Mouse (Mus musculus): Measurements from ENCODE around the gene Cacng4. TPM values are rescaled to one million over a fixed set of nuclear protein-coding genes. Genes with fewer than 3 reads are reported as not detected.

Cacng4 gene
- polyA plus RNA-seq, 1 experiment from 2014 or later: 1.3 TPM

- DNase-seq (ENCODE audit: low spot score) (no peak), ATAC-seq (ENCODE audit: low FRiP score, low TSS enrichment) (no peak)
- no peak overlapping the region for H3K27ac ChIP-seq (replicated peaks)
- H3K27me3 ChIP-seq (ENCODE audit: control insufficient read depth, insufficient read depth, low read length): no peaks in the 10 kb centered on the region
- WGBS: 79% methylated on average over 8 of the region's 8 CpGs
- no peak overlapping the region for H3K4me3 ChIP-seq (ENCODE audit: low read depth, low read length)
- no peaks in the 10 kb centered on the region for H3K9me3 ChIP-seq (ENCODE audit: control insufficient read depth, low read length)
- H3K9ac ChIP-seq (ENCODE audit: low read length): no peak overlapping the region
- no peak overlapping the region for H3K4me2 ChIP-seq (replicated peaks; ENCODE audit: low read depth)
- H3K4me1 ChIP-seq (replicated peaks; ENCODE audit: control insufficient read depth, insufficient read depth): no peaks in the 10 kb centered on the region
- no peak for TF ChIP-seq CTCF (IDR thresholded peaks at IDR 0.05; ENCODE audit: low read depth)
- no peak for TF ChIP-seq EP300 (optimal IDR thresholded peaks at IDR 0.05)
- H3K36me3 ChIP-seq (ENCODE audit: control insufficient read depth, insufficient read depth, low read length): no peaks in the 10 kb centered on the region
Observed at GRCm38 (mm10) chr11:107768361-107768760, 26.0 kb downstream of the Cacng4 start.

DNA sequence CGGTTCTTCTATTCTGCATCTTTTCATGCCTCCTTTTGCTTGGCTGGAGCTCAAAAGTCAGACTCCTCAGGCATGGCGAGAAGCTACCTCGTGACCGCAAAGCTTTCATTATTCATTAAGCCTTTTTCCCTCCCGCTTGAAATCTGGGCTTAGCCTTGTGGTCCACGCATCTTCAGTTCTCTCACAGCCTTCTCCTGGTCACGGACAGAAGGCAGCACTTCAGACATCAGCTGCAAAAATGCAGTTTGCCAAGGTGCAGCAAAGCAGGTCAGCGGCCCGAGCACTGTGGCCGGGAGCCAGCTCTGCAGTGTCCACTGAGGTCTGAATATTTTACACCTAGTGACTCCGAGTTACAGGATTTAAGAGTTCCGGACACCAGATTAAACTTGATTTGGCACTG, 27.4 kb downstream of the Cacng4 start:
- Histone ChIP-seq H3K27ac (replicated peaks) (no peak overlapping the region), H3K9ac (ENCODE audit: low read length) (no peak overlapping the region), H3K27me3 (ENCODE audit: control insufficient read depth, insufficient read depth, low read length) (no peaks in the 10 kb centered on the region), H3K4me1 (replicated peaks; ENCODE audit: control insufficient read depth, insufficient read depth) (no peaks in the 10 kb centered on the region), H3K4me3 (ENCODE audit: low read depth, low read length) (no peak overlapping the region), H3K4me2 (replicated peaks; ENCODE audit: low read depth) (no peak overlapping the region), H3K36me3 (ENCODE audit: control insufficient read depth, insufficient read depth, low read length) (no peaks in the 10 kb centered on the region), H3K9me3 (ENCODE audit: control insufficient read depth, low read length) (no peaks in the 10 kb centered on the region)
- ATAC-seq (ENCODE audit: low FRiP score, low TSS enrichment): no peak
- no peak for DNase-seq (ENCODE audit: low spot score)
- WGBS: 86% methylated on average over 12 of the region's 12 CpGs
- TF ChIP-seq CTCF (IDR thresholded peaks at IDR 0.05; ENCODE audit: low read depth): no peak
- no peak for TF ChIP-seq EP300 (optimal IDR thresholded peaks at IDR 0.05)

DNA sequence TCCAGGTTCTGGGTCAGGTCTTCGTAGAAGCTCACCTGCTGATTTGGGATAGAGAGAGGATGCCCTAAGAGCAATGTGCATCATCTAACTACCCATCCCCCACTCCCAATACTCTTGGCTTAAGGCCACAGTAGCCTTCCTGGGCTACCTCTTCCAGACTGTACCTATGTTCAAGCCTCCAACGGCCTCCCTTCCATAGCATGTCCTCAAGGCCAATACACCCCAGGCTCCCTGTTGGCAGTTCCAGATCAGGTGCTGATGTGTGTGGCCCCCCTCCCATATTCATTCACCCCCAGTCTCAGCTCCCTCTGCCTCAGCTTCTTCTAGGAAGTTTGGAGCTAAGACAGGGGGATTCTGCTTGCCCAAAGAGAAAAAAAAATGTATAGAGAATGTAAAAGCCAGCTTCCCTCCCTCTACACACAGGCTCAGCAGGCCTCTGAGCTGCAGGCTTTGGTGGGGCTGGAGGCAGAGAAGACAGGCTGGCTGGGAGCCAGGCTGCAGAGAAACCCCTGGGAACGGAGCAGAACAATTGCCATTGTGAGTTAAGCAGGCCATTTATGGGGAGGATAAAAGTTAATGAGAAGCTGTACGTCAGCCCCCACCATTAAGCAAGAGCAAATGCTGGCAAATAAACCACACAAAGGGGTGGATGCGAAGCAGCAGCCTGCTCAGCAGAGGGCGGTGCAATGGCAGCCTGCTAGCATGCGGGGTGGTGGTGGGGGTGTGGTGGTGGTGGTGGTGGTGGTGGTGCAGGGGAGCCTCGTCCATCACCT, 31.5 kb downstream of the Cacng4 start:
- Histone ChIP-seq H3K9ac (ENCODE audit: low read length) (no peak overlapping the region), H3K4me2 (replicated peaks; ENCODE audit: low read depth) (no peak overlapping the region), H3K27ac (replicated peaks) (no peak overlapping the region), H3K27me3 (ENCODE audit: control insufficient read depth, insufficient read depth, low read length) (no peaks in the 10 kb centered on the region), H3K9me3 (ENCODE audit: control insufficient read depth, low read length) (no peaks in the 10 kb centered on the region), H3K36me3 (ENCODE audit: control insufficient read depth, insufficient read depth, low read length) (no peaks in the 10 kb centered on the region), H3K4me3 (ENCODE audit: low read depth, low read length) (no peak overlapping the region), H3K4me1 (replicated peaks; ENCODE audit: control insufficient read depth, insufficient read depth) (no peaks in the 10 kb centered on the region)
- TF ChIP-seq CTCF (IDR thresholded peaks at IDR 0.05; ENCODE audit: low read depth) (peak; percentile 45), EP300 (optimal IDR thresholded peaks at IDR 0.05) (no peak)
- no peak for ATAC-seq (ENCODE audit: low FRiP score, low TSS enrichment)
- WGBS: 25% methylated on average over 8 of the region's 8 CpGs
- DNase-seq (ENCODE audit: low spot score): no peak

DNA sequence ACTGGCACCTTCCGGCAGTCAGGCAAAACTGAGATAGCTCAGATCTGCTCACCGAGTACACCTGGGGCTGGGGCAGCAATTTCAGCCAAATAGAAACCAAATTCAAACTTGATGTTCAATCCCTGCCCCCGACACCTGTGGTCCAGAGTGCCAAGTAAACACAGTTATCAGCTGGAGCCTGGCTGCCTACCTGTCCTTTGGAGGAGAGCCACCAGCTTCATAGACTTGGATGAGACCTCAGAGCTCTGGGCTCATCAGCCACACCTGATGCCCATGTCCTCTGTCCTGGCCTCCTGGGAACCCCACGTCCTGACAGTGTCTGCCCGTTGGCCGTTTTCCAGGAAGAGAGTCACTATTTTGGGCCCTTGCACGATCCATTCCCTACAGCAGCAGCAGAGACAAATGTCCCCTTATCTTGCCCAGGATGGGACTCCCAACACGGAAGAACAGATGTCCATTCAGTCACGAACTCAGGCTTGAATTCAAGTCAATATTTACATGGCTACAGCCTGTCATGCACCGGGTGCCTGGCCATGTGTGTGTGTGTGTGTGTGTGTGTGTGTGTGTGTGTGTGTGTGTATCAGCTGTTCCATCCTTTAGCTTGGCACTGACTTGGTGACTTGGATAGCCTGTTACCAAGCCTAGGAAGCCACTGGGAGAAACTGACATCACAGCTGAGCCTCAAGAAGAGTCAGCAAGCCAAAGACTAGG, 32.4 kb downstream of the Cacng4 start:
- Histone ChIP-seq H3K27ac (replicated peaks) (no peak overlapping the region), H3K36me3 (ENCODE audit: control insufficient read depth, insufficient read depth, low read length) (no peaks in the 10 kb centered on the region), H3K4me1 (replicated peaks; ENCODE audit: control insufficient read depth, insufficient read depth) (no peaks in the 10 kb centered on the region), H3K9ac (ENCODE audit: low read length) (no peak overlapping the region), H3K4me2 (replicated peaks; ENCODE audit: low read depth) (no peak overlapping the region), H3K9me3 (ENCODE audit: control insufficient read depth, low read length) (no peaks in the 10 kb centered on the region), H3K4me3 (ENCODE audit: low read depth, low read length) (no peak overlapping the region), H3K27me3 (ENCODE audit: control insufficient read depth, insufficient read depth, low read length) (no peaks in the 10 kb centered on the region)
- TF ChIP-seq EP300 (optimal IDR thresholded peaks at IDR 0.05) (no peak), CTCF (IDR thresholded peaks at IDR 0.05; ENCODE audit: low read depth) (no peak)
- DNase-seq (ENCODE audit: low spot score) (no peak), ATAC-seq (ENCODE audit: low FRiP score, low TSS enrichment) (no peak)
- 49% methylated on average over 10 of the region's 10 CpGs for WGBS

GRCm38 (mm10) chr11:107760001-107760400, 34.4 kb downstream of the Cacng4 start:
- WGBS: 68% methylated on average over 10 of the region's 10 CpGs
- TF ChIP-seq CTCF (IDR thresholded peaks at IDR 0.05; ENCODE audit: low read depth): no peak
- no peak for TF ChIP-seq EP300 (optimal IDR thresholded peaks at IDR 0.05)
- H3K36me3 ChIP-seq (ENCODE audit: control insufficient read depth, insufficient read depth, low read length): no peaks in the 10 kb centered on the region
- H3K4me2 ChIP-seq (replicated peaks; ENCODE audit: low read depth): no peak overlapping the region
- H3K9me3 ChIP-seq (ENCODE audit: control insufficient read depth, low read length): no peaks in the 10 kb centered on the region
- DNase-seq (ENCODE audit: low spot score): no peak
- no peak for ATAC-seq (ENCODE audit: low FRiP score, low TSS enrichment)
- H3K27me3 ChIP-seq (ENCODE audit: control insufficient read depth, insufficient read depth, low read length): no peaks in the 10 kb centered on the region
- H3K27ac ChIP-seq (replicated peaks): no peak overlapping the region
- H3K4me1 ChIP-seq (replicated peaks; ENCODE audit: control insufficient read depth, insufficient read depth): no peaks in the 10 kb centered on the region
- H3K4me3 ChIP-seq (ENCODE audit: low read depth, low read length): no peak overlapping the region
- no peak overlapping the region for H3K9ac ChIP-seq (ENCODE audit: low read length)

DNA sequence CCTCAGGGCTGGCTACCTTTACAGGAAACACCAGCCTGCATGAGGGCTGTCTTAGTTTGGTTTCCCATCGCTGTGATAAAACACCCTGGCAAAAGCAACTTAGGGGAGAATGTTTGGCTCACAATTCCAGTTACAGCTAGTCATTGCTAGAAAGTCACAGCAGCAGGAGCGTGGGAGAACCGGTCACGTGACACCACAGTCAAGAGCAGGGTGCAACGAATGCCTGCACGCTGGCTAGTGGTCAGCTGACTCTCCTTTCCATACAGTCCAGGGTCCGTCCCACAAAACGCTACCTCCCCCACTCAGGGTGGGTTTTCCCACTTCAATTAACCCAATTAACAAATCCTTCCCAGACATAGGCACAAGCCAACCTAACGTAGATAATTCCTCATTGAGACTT, 34.8 kb downstream of the Cacng4 start:
- ATAC-seq (ENCODE audit: low FRiP score, low TSS enrichment): no peak
- 82% methylated on average over 9 of the region's 9 CpGs for WGBS
- Histone ChIP-seq H3K9ac (ENCODE audit: low read length) (no peak overlapping the region), H3K27ac (replicated peaks) (no peak overlapping the region), H3K4me1 (replicated peaks; ENCODE audit: control insufficient read depth, insufficient read depth) (no peaks in the 10 kb centered on the region), H3K27me3 (ENCODE audit: control insufficient read depth, insufficient read depth, low read length) (no peaks in the 10 kb centered on the region), H3K9me3 (ENCODE audit: control insufficient read depth, low read length) (no peaks in the 10 kb centered on the region), H3K4me2 (replicated peaks; ENCODE audit: low read depth) (no peak overlapping the region), H3K4me3 (ENCODE audit: low read depth, low read length) (no peak overlapping the region), H3K36me3 (ENCODE audit: control insufficient read depth, insufficient read depth, low read length) (no peaks in the 10 kb centered on the region)
- no peak for TF ChIP-seq CTCF (IDR thresholded peaks at IDR 0.05; ENCODE audit: low read depth)
- no peak for TF ChIP-seq EP300 (optimal IDR thresholded peaks at IDR 0.05)
- DNase-seq (ENCODE audit: low spot score): no peak

Measured in stomach, postnatal 0 days (tissue).